Mouse (Mus musculus) limb, embryonic 15.5 days (tissue): ENCODE data around the gene Bag5. TPM values are rescaled to one million over a fixed set of nuclear protein-coding genes. Genes with fewer than 3 reads are reported as not detected.
"Not testable (repeated sequence)": the region's sequence is repeated elsewhere in the genome, so short reads cannot be mapped to it uniquely, and the experiment has no call there.

Experiments used
- ATAC-seq: fragments of 200-750 bp; cut with Nextera tagmentation; 2 replicates; pipeline ENCODE4 v1.8.0; 2017; ENCODE audit warnings: low read depth, moderate TSS enrichment; ENCODE audit not compliant: insufficient number of reproducible peaks, low FRiP score, low TSS enrichment
- H3K27ac ChIP-seq: fragments of 300-500 bp; sonication (generic); 2 replicates; pipeline ENCODE4 v1.5.1; 2015; ENCODE audit warnings: moderate library complexity, mild to moderate bottlenecking, inconsistent platforms
- H3K27me3 ChIP-seq: fragments of 300-500 bp; sonication (generic); 2 replicates; pipeline ENCODE4 v1.6.1; 2015; ENCODE audit warnings: inconsistent platforms
- H3K36me3 ChIP-seq: fragments of 300-500 bp; sonication (generic); 2 replicates; pipeline ENCODE4 v1.6.1; 2015; ENCODE audit warnings: inconsistent platforms
- H3K4me1 ChIP-seq: fragments of 300-500 bp; sonication (generic); 2 replicates; pipeline ENCODE4 v1.6.1; 2015; ENCODE audit warnings: inconsistent platforms
- H3K4me2 ChIP-seq: fragments of 300-500 bp; sonication (generic); 2 replicates; pipeline ENCODE4 v1.6.1; 2015; ENCODE audit warnings: mild to moderate bottlenecking, inconsistent platforms
- H3K4me3 ChIP-seq: fragments of 300-500 bp; sonication (generic); 2 replicates; pipeline ENCODE4 v1.5.1; 2015; ENCODE audit warnings: mild to moderate bottlenecking, inconsistent platforms
- H3K9ac ChIP-seq: fragments of 300-500 bp; sonication (generic); 2 replicates; pipeline ENCODE4 v1.6.1; 2015; ENCODE audit warnings: inconsistent platforms
- H3K9me3 ChIP-seq: fragments of 300-500 bp; sonication (generic); 2 replicates; pipeline ENCODE4 v1.6.1; 2016; ENCODE audit warnings: inconsistent platforms
- WGBS: fragments of 180-500 bp; shearing (Covaris S2); methylation state at CpG from one replicate; pipeline ENCODE4 v1.1.7; 2015; 5-methylcytosine and 5-hydroxymethylcytosine counted together
- polyA plus RNA-seq: library from polyadenylated mRNA; unstranded; fragments of >200 nt; fragmentation: Nextera tagmentation; extraction: Ambion mirVana; gene quantifications from 2 replicates; pipeline ENCODE4 v1.2.1, GENCODE M21; 2015

Gene Bag5
- polyA plus RNA-seq, 1 experiment from 2014 or later: 69.4 TPM

GRCm38 (mm10) chr12:111752491-111752890, 39.4 kb upstream of the Bag5 start:
- H3K9me3 ChIP-seq: no peaks in the 10 kb centered on the region
- WGBS: 78% methylated on average over 6 of the region's 6 CpGs
- no peak overlapping the region for H3K4me3 ChIP-seq
- ATAC-seq: no peak
- no peak overlapping the region for H3K4me2 ChIP-seq
- H3K9ac ChIP-seq: no peak overlapping the region
- no peaks in the 10 kb centered on the region for H3K27me3 ChIP-seq
- no peak overlapping the region for H3K27ac ChIP-seq
- H3K36me3 ChIP-seq: no peaks in the 10 kb centered on the region
- H3K4me1 ChIP-seq: peaks cover 7% of the 10 kb centered on the region

- H3K27ac ChIP-seq: no peak overlapping the region
- no peak overlapping the region for H3K4me2 ChIP-seq
- H3K4me3 ChIP-seq: no peak overlapping the region
- H3K4me1 ChIP-seq: peaks cover 20% of the 10 kb centered on the region
- H3K9ac ChIP-seq: no peak overlapping the region
- H3K27me3 ChIP-seq: no peaks in the 10 kb centered on the region
- 95% methylated on average over 3 of the region's 3 CpGs for whole genome bisulfite sequencing
- H3K36me3 ChIP-seq: no peaks in the 10 kb centered on the region
- no peak for ATAC-seq
- H3K9me3 ChIP-seq: no peaks in the 10 kb centered on the region
Observed at GRCm38 (mm10) chr12:111750739-111751138, 37.7 kb upstream of the Bag5 start.

GRCm38 (mm10) chr12:111747421-111747820, 34.4 kb upstream of the Bag5 start:
- Histone ChIP-seq H3K4me2 (no peak overlapping the region), H3K9me3 (no peaks in the 10 kb centered on the region), H3K27ac (no peak overlapping the region), H3K4me3 (no peak overlapping the region), H3K9ac (no peak overlapping the region), H3K27me3 (no peaks in the 10 kb centered on the region), H3K4me1 (peaks cover 29% of the 10 kb centered on the region), H3K36me3 (no peaks in the 10 kb centered on the region)
- WGBS: 82% methylated on average over 7 of the region's 7 CpGs
- no peak for ATAC-seq

- peaks cover 29% of the 10 kb centered on the region for H3K4me1 ChIP-seq
- peak; percentile 66 for ATAC-seq
- peak overlapping the region; percentile 76 for H3K27ac ChIP-seq
- no peaks in the 10 kb centered on the region for H3K36me3 ChIP-seq
- no peaks in the 10 kb centered on the region for H3K9me3 ChIP-seq
- 0 out of 2 replicates have a peak overlapping the region, but pooled peaks have one; percentile 17 for H3K9ac ChIP-seq
- WGBS: 31% methylated on average over 5 of the region's 5 CpGs
- H3K4me2 ChIP-seq: peak overlapping the region; percentile 19; the same call in 1 of the 2 replicates
- H3K27me3 ChIP-seq: no peaks in the 10 kb centered on the region
- H3K4me3 ChIP-seq: no peak overlapping the region
Observed at GRCm38 (mm10) chr12:111746091-111746490, 33.0 kb upstream of the Bag5 start.

GRCm38 (mm10) chr12:111745274-111745673, 32.2 kb upstream of the Bag5 start:
- Histone ChIP-seq H3K4me3 (no peak overlapping the region), H3K36me3 (no peaks in the 10 kb centered on the region), H3K9me3 (no peaks in the 10 kb centered on the region), H3K4me1 (peaks cover 29% of the 10 kb centered on the region), H3K9ac (no peak overlapping the region), H3K4me2 (no peak overlapping the region), H3K27me3 (no peaks in the 10 kb centered on the region), H3K27ac (peak overlapping the region; percentile 73)
- no peak for ATAC-seq
- 75% methylated on average over 6 of the region's 6 CpGs for WGBS

GRCm38 (mm10) chr12:111743981-111744423, 30.9 kb upstream of the Bag5 start:
- Histone ChIP-seq H3K27ac (no peak overlapping the region), H3K27me3 (no peaks in the 10 kb centered on the region), H3K4me1 (peaks cover 29% of the 10 kb centered on the region), H3K9me3 (no peaks in the 10 kb centered on the region), H3K36me3 (no peaks in the 10 kb centered on the region), H3K4me2 (no peak overlapping the region), H3K9ac (no peak overlapping the region), H3K4me3 (no peak overlapping the region)
- ATAC-seq: no peak
- WGBS: 76% methylated on average over 11 of the region's 11 CpGs

- Histone ChIP-seq H3K4me3 (no peak overlapping the region), H3K9me3 (no peaks in the 10 kb centered on the region), H3K27ac (peak overlapping the region; percentile 57; the same call in 1 of the 2 replicates), H3K4me1 (peaks cover 29% of the 10 kb centered on the region), H3K27me3 (no peaks in the 10 kb centered on the region), H3K36me3 (no peaks in the 10 kb centered on the region), H3K9ac (no peak overlapping the region), H3K4me2 (no peak overlapping the region)
- peak; percentile 22; the same call in 1 of the 2 replicates for ATAC-seq
- 55% methylated on average over 2 of the region's 2 CpGs for WGBS
Observed at GRCm38 (mm10) chr12:111743419-111743818, 30.4 kb upstream of the Bag5 start.

GRCm38 (mm10) chr12:111741338-111741737, 28.3 kb upstream of the Bag5 start:
- no peak for ATAC-seq
- Histone ChIP-seq H3K27me3 (no peaks in the 10 kb centered on the region), H3K4me1 (peaks cover 19% of the 10 kb centered on the region), H3K36me3 (no peaks in the 10 kb centered on the region), H3K4me2 (no peak overlapping the region), H3K9ac (no peak overlapping the region), H3K9me3 (no peaks in the 10 kb centered on the region), H3K27ac (no peak overlapping the region), H3K4me3 (no peak overlapping the region)
- WGBS: 41% methylated on average over 8 of the region's 8 CpGs

GRCm38 (mm10) chr12:111738754-111739153, 25.7 kb upstream of the Bag5 start:
- ATAC-seq: no peak
- Histone ChIP-seq H3K9ac (no peak overlapping the region), H3K9me3 (no peaks in the 10 kb centered on the region), H3K27ac (no peak overlapping the region), H3K4me1 (no peaks in the 10 kb centered on the region), H3K36me3 (no peaks in the 10 kb centered on the region), H3K4me2 (no peak overlapping the region), H3K4me3 (no peak overlapping the region), H3K27me3 (no peaks in the 10 kb centered on the region)
- 14% methylated on average over 3 of the region's 3 CpGs for WGBS

GRCm38 (mm10) chr12:111737370-111737769, 24.3 kb upstream of the Bag5 start:
- Histone ChIP-seq H3K27me3 (no peaks in the 10 kb centered on the region), H3K27ac (no peak overlapping the region), H3K9ac (no peak overlapping the region), H3K4me2 (no peak overlapping the region), H3K9me3 (no peaks in the 10 kb centered on the region), H3K36me3 (no peaks in the 10 kb centered on the region), H3K4me3 (no peak overlapping the region), H3K4me1 (peaks cover 6% of the 10 kb centered on the region)
- no peak for ATAC-seq
- 65% methylated on average over 9 of the region's 9 CpGs for WGBS

GRCm38 (mm10) chr12:111736676-111737075, 23.6 kb upstream of the Bag5 start:
- ATAC-seq: not testable (repeated sequence)
- WGBS: 83% methylated on average over 8 of the region's 8 CpGs

GRCm38 (mm10) chr12:111734912-111735311, 21.9 kb upstream of the Bag5 start:
- ATAC-seq: no peak
- Histone ChIP-seq H3K4me2 (no peak overlapping the region), H3K36me3 (peaks cover 9% of the 10 kb centered on the region), H3K9me3 (no peaks in the 10 kb centered on the region), H3K27ac (no peak overlapping the region), H3K4me1 (peaks cover 13% of the 10 kb centered on the region), H3K9ac (no peak overlapping the region), H3K4me3 (no peak overlapping the region), H3K27me3 (no peaks in the 10 kb centered on the region)
- 82% methylated on average over 3 of the region's 3 CpGs for WGBS

More at GRCm38 (mm10) chr12:111736676-111737075, 23.6 kb upstream of the Bag5 start:
- H3K4me3 ChIP-seq, H3K9ac ChIP-seq, H3K27ac ChIP-seq, H3K27me3 ChIP-seq, H3K9me3 ChIP-seq, H3K36me3 ChIP-seq, H3K4me2 ChIP-seq: not testable (repeated sequence)
- H3K4me1 ChIP-seq: peaks cover 13% of the 10 kb centered on the region

- Histone ChIP-seq H3K27me3 (no peaks in the 10 kb centered on the region), H3K9me3 (no peaks in the 10 kb centered on the region), H3K4me2 (no peak overlapping the region), H3K4me1 (peaks cover 13% of the 10 kb centered on the region), H3K36me3 (peaks cover 24% of the 10 kb centered on the region), H3K27ac (no peak overlapping the region), H3K4me3 (no peak overlapping the region), H3K9ac (no peak overlapping the region)
- 54% methylated on average over 5 of the region's 5 CpGs for WGBS
- no peak for ATAC-seq
Observed at GRCm38 (mm10) chr12:111732921-111733320, 19.9 kb upstream of the Bag5 start.
